Mouse (Mus musculus) left cerebral cortex, postnatal 10 days (tissue): ENCODE measurements at regions not wholly inside any gene's neighbourhood (a gene's known extent, or its start where the extent isn't known, plus 50 kb on each side); places are given as distances from the start of the nearest gene placed in this dataset.
A peak's percentile ranks its signal among the peaks of the same experiment; 100 is the strongest.

Experiments
- DNase-seq, 2 experiments: peaks; one replicate each; pipeline ENCODE4 v3.0.0; 2021 to 2022; ENCODE audit warnings: low spot score in 2 of 2, mixed read lengths in 1 of 2; ENCODE audit errors: extremely low spot score in 1 of 2
- intact Hi-C: fragments of 180-260 bp; cut with DNase I; formaldehyde crosslinking; loops from one replicate; pipeline ENCODE4 v1.15.1; 2025

- no peak for DNase-seq
These were observed 140.5 kb downstream of the Cavin4 start for GRCm38 (mm10) chr4:48803777-48804176.

GRCm38 (mm10) chr4:48808571-48808970 lies 145.3 kb downstream of the Cavin4 start:
- DNase-seq: no peak
- intact Hi-C loops: no loop called here

More at GRCm38 (mm10) chr4:48803777-48804176, 140.5 kb downstream of the Cavin4 start:
- intact Hi-C loops: no loop called here

GRCm38 (mm10) chr4:48833718-48834117 lies 170.4 kb downstream of the Cavin4 start:
- intact Hi-C loops: no loop called here
- DNase-seq: no peak

- intact Hi-C loops: no loop called here
- peak in 1 of 2 experiments; percentile 46 for DNase-seq
These were observed 179.5 kb downstream of the Cavin4 start for GRCm38 (mm10) chr4:48842777-48843214.

GRCm38 (mm10) chr4:48871105-48871504 lies 188.0 kb upstream of the Plppr1 start:
- DNase-seq: no peak
- intact Hi-C loops: no loop called here

GRCm38 (mm10) chr4:48889074-48889592 lies 169.9 kb upstream of the Plppr1 start:
- intact Hi-C loops: no loop called here
- DNase-seq: no peak

GRCm38 (mm10) chr4:48904551-48904950 lies 154.5 kb upstream of the Plppr1 start:
- no peak for DNase-seq
- intact Hi-C loops: no loop called here

GRCm38 (mm10) chr4:48905196-48905867 lies 153.7 kb upstream of the Plppr1 start:
- no peak for DNase-seq
- intact Hi-C loops: no loop called here

- no peak for DNase-seq
- intact Hi-C loops: no loop called here
These were observed 149.9 kb upstream of the Plppr1 start for GRCm38 (mm10) chr4:48909161-48909560.

- no peak for DNase-seq
- intact Hi-C loops: no loop called here
These were observed 145.8 kb upstream of the Plppr1 start for GRCm38 (mm10) chr4:48913301-48913700.

- DNase-seq: peak; percentile 49 to 78
- intact Hi-C loops: no loop called here
These were observed 134.3 kb upstream of the Plppr1 start for GRCm38 (mm10) chr4:48924576-48925459.

GRCm38 (mm10) chr4:48938420-48938819 lies 120.7 kb upstream of the Plppr1 start:
- DNase-seq: no peak
- intact Hi-C loops: no loop called here

- intact Hi-C loops: no loop called here
- no peak for DNase-seq
These were observed 120.2 kb upstream of the Plppr1 start for GRCm38 (mm10) chr4:48938892-48939291.

GRCm38 (mm10) chr4:48945266-48945818 lies 113.7 kb upstream of the Plppr1 start:
- intact Hi-C loops: no loop called here

GRCm38 (mm10) chr4:48952965-48953364 lies 106.1 kb upstream of the Plppr1 start:
- DNase-seq: no peak
- intact Hi-C loops: no loop called here

More at GRCm38 (mm10) chr4:48945266-48945818, 113.7 kb upstream of the Plppr1 start:
- no peak for DNase-seq

- intact Hi-C loops: no loop called here
- peak in 1 of 2 experiments; percentile 11 for DNase-seq
These were observed 83.3 kb upstream of the Plppr1 start for GRCm38 (mm10) chr4:48975810-48976209.

GRCm38 (mm10) chr4:48992021-48992420 lies 67.1 kb upstream of the Plppr1 start:
- DNase-seq: no peak

More at GRCm38 (mm10) chr4:48992021-48992420, 67.1 kb upstream of the Plppr1 start:
- intact Hi-C loops: no loop called here
